Mouse (Mus musculus): Measurements from ENCODE around the gene Gm10320.

Gene Gm10320

GRCm38 (mm10) chr13:98503601-98504000 lies 11.8 kb upstream of the Gm10320 start:
- DNase-seq (ENCODE audit: low spot score in 2 of 2) = peak in 1 of 2 experiments; percentile 22

GRCm38 (mm10) chr13:98502813-98503341 lies 11.1 kb upstream of the Gm10320 start:
- DNase-seq (ENCODE audit: low spot score in 2 of 2) = no peak

GRCm38 (mm10) chr13:98502236-98502812 lies 10.5 kb upstream of the Gm10320 start:
- DNase-seq (ENCODE audit: low spot score in 2 of 2) = no peak

- DNase-seq (ENCODE audit: low spot score in 2 of 2) = no peak
Observed at GRCm38 (mm10) chr13:98501321-98501720, 9.5 kb upstream of the Gm10320 start.

- DNase-seq (ENCODE audit: low spot score in 2 of 2) = no peak
Observed at GRCm38 (mm10) chr13:98500471-98501125, 8.8 kb upstream of the Gm10320 start.

GRCm38 (mm10) chr13:98498561-98498960 lies 6.8 kb upstream of the Gm10320 start:
- no peak for DNase-seq (ENCODE audit: low spot score in 2 of 2)

GRCm38 (mm10) chr13:98498080-98498479 lies 6.3 kb upstream of the Gm10320 start:
- DNase-seq (ENCODE audit: low spot score in 2 of 2) = no peak

GRCm38 (mm10) chr13:98496917-98497870 lies 5.4 kb upstream of the Gm10320 start:
- no peak for DNase-seq (ENCODE audit: low spot score in 2 of 2)

- no peak for DNase-seq (ENCODE audit: low spot score in 2 of 2)
Observed at GRCm38 (mm10) chr13:98494492-98495064, 2.8 kb upstream of the Gm10320 start.

- no peak for DNase-seq (ENCODE audit: low spot score in 2 of 2)
Observed at GRCm38 (mm10) chr13:98492569-98493255, 911 bp upstream of the Gm10320 start.

- no peak for DNase-seq (ENCODE audit: low spot score in 2 of 2)
Observed at GRCm38 (mm10) chr13:98486726-98487125, 5.1 kb downstream of the Gm10320 start.

GRCm38 (mm10) chr13:98486161-98486560 lies 5.6 kb downstream of the Gm10320 start:
- no peak for DNase-seq (ENCODE audit: low spot score in 2 of 2)

GRCm38 (mm10) chr13:98485440-98485839 lies 6.4 kb downstream of the Gm10320 start:
- no peak for DNase-seq (ENCODE audit: low spot score in 2 of 2)

- no peak for DNase-seq (ENCODE audit: low spot score in 2 of 2)
Observed at GRCm38 (mm10) chr13:98477991-98478390, 13.8 kb downstream of the Gm10320 start.

- no peak for DNase-seq (ENCODE audit: low spot score in 2 of 2)
Observed at GRCm38 (mm10) chr13:98476839-98477495, 14.8 kb downstream of the Gm10320 start.

GRCm38 (mm10) chr13:98476175-98476838 lies 15.5 kb downstream of the Gm10320 start:
- peak in 1 of 2 experiments; percentile 45 for DNase-seq (ENCODE audit: low spot score in 2 of 2)

- DNase-seq (ENCODE audit: low spot score in 2 of 2) = peak in 1 of 2 experiments; percentile 52
Observed at GRCm38 (mm10) chr13:98475681-98476080, 16.1 kb downstream of the Gm10320 start.

GRCm38 (mm10) chr13:98473034-98473433 lies 18.8 kb downstream of the Gm10320 start:
- no peak for DNase-seq (ENCODE audit: low spot score in 2 of 2)

- DNase-seq (ENCODE audit: low spot score in 2 of 2) = no peak
Observed at GRCm38 (mm10) chr13:98471756-98472155, 20.0 kb downstream of the Gm10320 start.

- no peak for DNase-seq (ENCODE audit: low spot score in 2 of 2)
Observed at GRCm38 (mm10) chr13:98470321-98470720, 21.5 kb downstream of the Gm10320 start.

Measured in spleen, postnatal 4 days (tissue).